Mouse (Mus musculus) intestine, postnatal 0 days (tissue): ENCODE data around the gene Grn. TPM values are rescaled to one million over a fixed set of nuclear protein-coding genes. Genes with fewer than 3 reads are reported as not detected.
A peak's percentile ranks its signal among the peaks of the same experiment; 100 is the strongest.

Source experiments
- ATAC-seq: fragments of 200-750 bp; cut with Nextera tagmentation; 2 replicates; pipeline ENCODE4 v1.8.0; 2017; ENCODE audit warnings: mild to moderate bottlenecking, moderate TSS enrichment, moderate library complexity
- H3K27ac ChIP-seq: fragments of 300-500 bp; sonication (generic); 2 replicates; pipeline ENCODE4 v1.5.1; 2014; ENCODE audit warnings: mild to moderate bottlenecking, low read depth, low read length, moderate library complexity
- H3K27me3 ChIP-seq: fragments of 300-500 bp; sonication (generic); replicated peaks from 2 replicates; pipeline ENCODE4 v1.6.1; 2014; ENCODE audit warnings: low read length, mixed read lengths; ENCODE audit not compliant: control insufficient read depth, insufficient read depth
- H3K36me3 ChIP-seq: fragments of 300-500 bp; sonication (generic); 2 replicates; pipeline ENCODE4 v1.6.1; 2014; ENCODE audit warnings: mild to moderate bottlenecking, moderate library complexity; ENCODE audit not compliant: control insufficient read depth, insufficient read depth
- H3K4me1 ChIP-seq: fragments of 300-500 bp; sonication (generic); replicated peaks from 2 replicates; pipeline ENCODE4 v1.6.1; 2014; ENCODE audit warnings: antibody characterized with exemption, low read length, mixed read lengths; ENCODE audit not compliant: control insufficient read depth, insufficient read depth
- H3K4me2 ChIP-seq: fragments of 300-500 bp; sonication (generic); replicated peaks from 2 replicates; pipeline ENCODE4 v1.6.1; 2014; ENCODE audit warnings: low read depth, mild to moderate bottlenecking, moderate library complexity
- H3K4me3 ChIP-seq: fragments of 300-500 bp; sonication (generic); 2 replicates; pipeline ENCODE4 v1.5.1; 2014; ENCODE audit warnings: low read depth, low read length
- H3K9ac ChIP-seq: fragments of 300-500 bp; sonication (generic); 2 replicates; pipeline ENCODE4 v1.6.1; 2014; ENCODE audit warnings: mild to moderate bottlenecking, low read depth, low read length
- H3K9me3 ChIP-seq: fragments of 300-500 bp; sonication (generic); 2 replicates; pipeline ENCODE4 v1.6.1; 2016; ENCODE audit warnings: mixed run types; ENCODE audit not compliant: control insufficient read depth
- CTCF ChIP-seq: sonication (generic); IDR thresholded peaks from 2 replicates; pipeline ENCODE4 v1.5.1; 2016; ENCODE audit warnings: low read depth, mild to moderate bottlenecking, control low read depth, antibody characterized with exemption, moderate library complexity
- WGBS: fragments of 180-500 bp; shearing (Covaris S2); extraction: QIAGEN DNeasy Blood & Tissue Kit; methylation state at CpG from one replicate; pipeline ENCODE4 v1.1.7; 2014; 5-methylcytosine and 5-hydroxymethylcytosine counted together
- polyA plus RNA-seq: library from polyadenylated mRNA; unstranded; fragments of >200 nt; fragmentation: Nextera tagmentation; extraction: Ambion mirVana; gene quantifications from 2 replicates; pipeline ENCODE4 v1.2.1, GENCODE M21; 2015

The Grn gene
- polyA plus RNA-seq, 1 experiment from 2014 or later: 339 TPM

- H3K36me3 ChIP-seq: no peaks in the 10 kb centered on the region
- no peak within 1 kb of the TSS for H3K27ac ChIP-seq
- 66% methylated on average over 11 of the region's 11 CpGs for WGBS
- ATAC-seq: no peak
- TF ChIP-seq CTCF: no peak
- no peak within 1 kb of the TSS for H3K4me2 ChIP-seq
- H3K4me1 ChIP-seq: no peaks in the 10 kb centered on the region; the same call in 1 of the 2 replicates
- H3K4me3 ChIP-seq: no peak within 1 kb of the TSS
- no peak within 1 kb of the TSS for H3K9ac ChIP-seq
- no peaks in the 10 kb centered on the region for H3K27me3 ChIP-seq
- no peaks in the 10 kb centered on the region for H3K9me3 ChIP-seq
These were observed 39.7 kb downstream of the Grn start, which contains the start of gene Itga2b for GRCm38 (mm10) chr11:102469648-102470357. TSS of gene Itga2b (minus strand) at chr11:102470122.

- 92% methylated on average over 3 of the region's 3 CpGs for WGBS
- H3K9ac ChIP-seq: no peak overlapping the region
- peaks cover 29% of the 10 kb centered on the region for H3K36me3 ChIP-seq
- ATAC-seq: no peak
- no peak overlapping the region for H3K4me2 ChIP-seq
- no peaks in the 10 kb centered on the region for H3K27me3 ChIP-seq
- H3K4me3 ChIP-seq: no peak overlapping the region
- H3K27ac ChIP-seq: no peak overlapping the region
- TF ChIP-seq CTCF: no peak
- no peaks in the 10 kb centered on the region for H3K4me1 ChIP-seq
- H3K9me3 ChIP-seq: no peaks in the 10 kb centered on the region
These were observed 44.9 kb downstream of the Grn start for GRCm38 (mm10) chr11:102475027-102475426.

GRCm38 (mm10) chr11:102478671-102479070, 48.6 kb downstream of the Grn start:
- WGBS: 92% methylated on average over 3 of the region's 3 CpGs
- no peak overlapping the region for H3K27ac ChIP-seq
- H3K36me3 ChIP-seq: peaks cover 50% of the 10 kb centered on the region
- no peaks in the 10 kb centered on the region for H3K9me3 ChIP-seq
- no peak overlapping the region for H3K4me2 ChIP-seq
- H3K4me1 ChIP-seq: no peaks in the 10 kb centered on the region
- no peak for ATAC-seq
- H3K9ac ChIP-seq: no peak overlapping the region
- H3K27me3 ChIP-seq: no peaks in the 10 kb centered on the region
- no peak for TF ChIP-seq CTCF
- H3K4me3 ChIP-seq: no peak overlapping the region

- H3K9me3 ChIP-seq: no peaks in the 10 kb centered on the region
- no peak for ATAC-seq
- no peak overlapping the region for H3K4me2 ChIP-seq
- no peak for TF ChIP-seq CTCF
- peaks cover 52% of the 10 kb centered on the region for H3K36me3 ChIP-seq
- H3K4me1 ChIP-seq: no peaks in the 10 kb centered on the region
- no peaks in the 10 kb centered on the region for H3K27me3 ChIP-seq
- WGBS: 96% methylated on average over 23 of the region's 23 CpGs
- H3K4me3 ChIP-seq: no peak overlapping the region
- H3K9ac ChIP-seq: no peak overlapping the region
- H3K27ac ChIP-seq: no peak overlapping the region
These were observed 49.5 kb downstream of the Grn start for GRCm38 (mm10) chr11:102479581-102479980.

- Histone ChIP-seq H3K9me3 (no peaks in the 10 kb centered on the region), H3K27me3 (no peaks in the 10 kb centered on the region), H3K4me1 (no peaks in the 10 kb centered on the region), H3K4me2 (no peak overlapping the region), H3K36me3 (peaks cover 55% of the 10 kb centered on the region), H3K27ac (no peak overlapping the region), H3K4me3 (no peak overlapping the region), H3K9ac (no peak overlapping the region)
- TF ChIP-seq CTCF: no peak
- 98% methylated on average over 15 of the region's 15 CpGs for WGBS
- no peak for ATAC-seq
These were observed 50.0 kb downstream of the Grn start for GRCm38 (mm10) chr11:102480111-102480510.

- Histone ChIP-seq H3K4me3 (no peak overlapping the region), H3K4me1 (no peaks in the 10 kb centered on the region), H3K27me3 (no peaks in the 10 kb centered on the region), H3K36me3 (peaks cover 61% of the 10 kb centered on the region), H3K9ac (no peak overlapping the region), H3K27ac (no peak overlapping the region), H3K4me2 (no peak overlapping the region), H3K9me3 (no peaks in the 10 kb centered on the region)
- WGBS: 90% methylated on average over 4 of the region's 4 CpGs
- no peak for ATAC-seq
- peak; percentile 61 for TF ChIP-seq CTCF
These were observed 50.8 kb downstream of the Grn start for GRCm38 (mm10) chr11:102480897-102481296.
